Mouse (Mus musculus) limb, embryonic 14.5 days (tissue): ENCODE results near the gene Edc3. TPM values are rescaled to one million over a fixed set of nuclear protein-coding genes. Genes with fewer than 3 reads are reported as not detected.

ENCODE experiments used
- ATAC-seq: fragments of 200-750 bp; cut with Nextera tagmentation; 2 replicates; pipeline ENCODE4 v1.8.0; 2017; ENCODE audit warnings: low read depth, moderate number of reproducible peaks, moderate TSS enrichment; ENCODE audit not compliant: low FRiP score
- DNase-seq: peaks from one replicate; pipeline ENCODE4 v3.0.0-alpha.2; 2015; ENCODE audit warnings: low spot score
- H3K27ac ChIP-seq: fragments of 300-500 bp; sonication (generic); replicated peaks from 2 replicates; pipeline ENCODE4 v1.5.1; 2014; ENCODE audit warnings: low read depth, mild to moderate bottlenecking, low read length, moderate library complexity, mixed read lengths
- H3K27me3 ChIP-seq: fragments of 300-500 bp; sonication (generic); 2 replicates; pipeline ENCODE4 v1.6.1; 2014; ENCODE audit warnings: low read length, mixed read lengths; ENCODE audit not compliant: control insufficient read depth, insufficient read depth
- H3K36me3 ChIP-seq: fragments of 300-500 bp; sonication (generic); 2 replicates; pipeline ENCODE4 v1.6.1; 2014; ENCODE audit warnings: mild to moderate bottlenecking, low read length, moderate library complexity, mixed read lengths; ENCODE audit not compliant: control insufficient read depth, insufficient read depth
- H3K4me1 ChIP-seq: fragments of 300-500 bp; sonication (generic); 2 replicates; pipeline ENCODE4 v1.6.1; 2014; ENCODE audit warnings: antibody characterized with exemption, low read length, mixed read lengths; ENCODE audit not compliant: control insufficient read depth, insufficient read depth
- H3K4me2 ChIP-seq: fragments of 300-500 bp; sonication (generic); replicated peaks from 2 replicates; pipeline ENCODE4 v1.6.1; 2014; ENCODE audit warnings: low read depth, mild to moderate bottlenecking, low read length, moderate library complexity; ENCODE audit not compliant: severe bottlenecking
- H3K4me3 ChIP-seq: fragments of 300-500 bp; sonication (generic); replicated peaks from 2 replicates; pipeline ENCODE4 v1.5.1; 2014; ENCODE audit warnings: low read length
- H3K9ac ChIP-seq: fragments of 300-500 bp; sonication (generic); 2 replicates; pipeline ENCODE4 v1.6.1; 2014; ENCODE audit warnings: mild to moderate bottlenecking, low read depth, low read length, moderate library complexity; ENCODE audit not compliant: severe bottlenecking
- H3K9me3 ChIP-seq: fragments of 300-500 bp; sonication (generic); 2 replicates; pipeline ENCODE4 v1.6.1; 2016; ENCODE audit warnings: low read length; ENCODE audit not compliant: control insufficient read depth
- POLR2A ChIP-seq: fragments of 200-500 bp; IDR thresholded peaks from 2 replicates; pipeline ENCODE4 v1.8.0; 2012; ENCODE audit warnings: inconsistent platforms, mild to moderate bottlenecking, moderate library complexity, borderline replicate concordance; ENCODE audit not compliant: insufficient read depth, insufficient read length; ENCODE audit errors: extremely low read depth
- whole genome bisulfite sequencing: fragments of 180-500 bp; shearing (Covaris S2); extraction: QIAGEN DNeasy Blood & Tissue Kit; methylation state at CpG from one replicate; pipeline ENCODE4 v1.1.7; 2014; 5-methylcytosine and 5-hydroxymethylcytosine counted together
- polyA plus RNA-seq, 2 experiments: library from polyadenylated mRNA; depleted of rRNA in 1 of 2; stranded (reverse) in 1 of 2; unstranded in 1 of 2; fragments of >200 nt; fragmentation: Nextera tagmentation in 1 of 2; extraction: Ambion mirVana in 1 of 2; gene quantifications; 2 replicates each; pipeline versions ENCODE4 v1.2.1 to v1.2.3; 2012 to 2014

Gene Edc3
- polyA plus RNA-seq, 2 experiments, result 21.0 to 25.7 TPM

- no peak for ATAC-seq
- WGBS, result 70% methylated on average over 3 of the region's 3 CpGs
Measured at GRCm38 (mm10) chr9:57773754-57774153, 65.4 kb downstream of the Edc3 start.

DNA sequence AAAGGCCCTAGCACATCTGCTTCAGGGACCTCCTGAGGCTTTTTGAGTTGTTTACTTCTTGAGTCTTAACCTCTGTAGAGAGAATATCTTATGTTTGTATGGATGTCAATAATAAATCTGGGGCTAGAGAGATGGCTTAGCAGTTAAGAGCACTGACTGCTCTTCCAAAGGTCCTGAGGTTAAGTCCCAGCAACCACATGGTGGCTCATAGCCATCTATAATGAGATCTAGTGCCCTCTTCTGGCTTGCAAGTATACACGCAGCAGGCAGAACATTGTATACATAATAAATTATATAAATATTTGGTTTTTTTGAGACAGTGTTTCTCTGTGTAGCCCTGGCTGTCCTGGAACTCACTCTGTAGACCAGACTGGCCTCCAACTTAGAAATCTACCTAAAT, 65.8 kb downstream of the Edc3 start:
- Histone ChIP-seq H3K27me3 (no peaks in the 10 kb centered on the region), H3K36me3 (no peaks in the 10 kb centered on the region), H3K4me1 (no peaks in the 10 kb centered on the region), H3K4me3 (no peak overlapping the region), H3K27ac (no peak overlapping the region), H3K9me3 (no peaks in the 10 kb centered on the region), H3K9ac (no peak overlapping the region), H3K4me2 (no peak overlapping the region)
- WGBS, result 16% methylated on average over 1 of the region's 1 CpGs
- DNase-seq (no peak), ATAC-seq (no peak)
- no peak for TF ChIP-seq POLR2A

More at GRCm38 (mm10) chr9:57773754-57774153, 65.4 kb downstream of the Edc3 start:
- Histone ChIP-seq H3K27ac (no peak overlapping the region), H3K4me3 (no peak overlapping the region), H3K36me3 (no peaks in the 10 kb centered on the region), H3K9ac (no peak overlapping the region), H3K9me3 (no peaks in the 10 kb centered on the region), H3K27me3 (no peaks in the 10 kb centered on the region), H3K4me1 (no peaks in the 10 kb centered on the region), H3K4me2 (no peak overlapping the region)
- TF ChIP-seq POLR2A, result no peak
- DNase-seq, result no peak

DNA sequence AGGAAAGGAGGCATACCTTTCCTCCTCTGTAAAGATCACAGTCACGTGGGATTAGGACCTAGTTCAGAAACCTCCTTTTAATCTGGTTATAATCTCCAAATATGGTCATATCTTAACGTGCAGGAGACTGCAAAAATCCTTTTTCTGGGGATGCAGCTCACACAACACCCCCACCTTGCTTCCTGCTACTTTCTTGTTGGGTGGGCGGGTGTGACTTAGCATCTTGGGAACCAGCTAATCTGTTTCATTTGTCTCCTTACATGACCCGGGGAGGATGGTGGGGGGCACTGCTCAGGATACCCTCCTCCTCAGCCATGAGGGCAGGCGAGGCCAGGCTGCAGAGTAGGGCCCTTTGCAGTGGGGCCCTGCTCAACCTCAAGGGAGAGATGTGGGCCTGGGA, 66.7 kb downstream of the Edc3 start:
- Histone ChIP-seq H3K9me3 (no peaks in the 10 kb centered on the region), H3K27ac (no peak overlapping the region), H3K4me1 (no peaks in the 10 kb centered on the region), H3K4me2 (no peak overlapping the region), H3K4me3 (no peak overlapping the region), H3K27me3 (no peaks in the 10 kb centered on the region), H3K9ac (no peak overlapping the region), H3K36me3 (no peaks in the 10 kb centered on the region)
- TF ChIP-seq POLR2A, result no peak
- DNase-seq, result no peak
- ATAC-seq, result no peak
- 60% methylated on average over 5 of the region's 5 CpGs for WGBS

DNA sequence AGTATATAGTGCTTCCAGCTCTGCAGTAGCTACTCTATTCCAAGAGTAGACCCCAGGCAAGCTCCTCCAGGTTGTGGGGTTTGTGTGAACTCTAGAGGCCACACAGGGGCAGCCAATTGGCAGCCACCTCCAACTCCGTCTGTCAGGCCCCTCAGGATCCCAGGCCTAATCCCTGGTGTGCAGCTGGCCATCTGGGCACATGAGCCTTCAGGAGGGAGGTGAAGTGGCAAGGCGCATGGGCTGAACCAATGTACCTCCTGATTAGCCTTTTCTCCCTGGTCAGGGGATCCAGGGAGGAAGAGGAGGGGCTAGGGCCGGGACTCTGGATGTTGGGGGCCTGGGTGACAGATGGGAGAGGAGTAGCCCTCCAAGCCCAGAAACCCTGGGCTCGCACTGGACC, 67.4 kb downstream of the Edc3 start:
- no peak for DNase-seq

DNA sequence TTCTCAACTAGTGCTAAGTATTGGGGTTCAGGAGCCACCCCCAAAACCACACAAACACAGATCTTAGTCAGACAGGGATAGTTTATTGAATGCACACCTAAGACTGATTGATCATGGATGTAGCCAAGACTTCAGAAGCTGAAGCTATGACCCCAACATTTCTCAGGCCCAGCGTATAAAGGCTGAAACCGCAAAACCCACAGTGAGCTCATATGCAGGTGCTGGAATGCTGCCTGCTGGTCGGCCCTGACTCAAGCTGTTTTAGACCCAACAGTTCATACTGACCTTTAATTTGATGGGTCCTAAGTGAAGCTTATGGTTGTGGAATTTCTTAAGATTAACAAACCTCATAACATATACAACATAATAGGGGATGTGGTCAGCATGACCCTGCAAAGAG, 74.3 kb downstream of the Edc3 start:
- H3K4me2 ChIP-seq, result no peak overlapping the region
- 85% methylated on average over 3 of the region's 3 CpGs for WGBS
- DNase-seq (no peak), ATAC-seq (no peak)
- H3K9me3 ChIP-seq, result no peaks in the 10 kb centered on the region
- no peaks in the 10 kb centered on the region for H3K4me1 ChIP-seq
- no peak for TF ChIP-seq POLR2A
- no peaks in the 10 kb centered on the region for H3K36me3 ChIP-seq
- no peak overlapping the region for H3K27ac ChIP-seq
- H3K4me3 ChIP-seq, result no peak overlapping the region
- no peak overlapping the region for H3K9ac ChIP-seq
- no peaks in the 10 kb centered on the region for H3K27me3 ChIP-seq

More for the DNA sequence above, 67.4 kb downstream of the Edc3 start:
- Histone ChIP-seq H3K27ac (no peak overlapping the region), H3K4me2 (no peak overlapping the region), H3K4me3 (no peak overlapping the region), H3K27me3 (no peaks in the 10 kb centered on the region), H3K4me1 (no peaks in the 10 kb centered on the region), H3K36me3 (no peaks in the 10 kb centered on the region), H3K9me3 (no peaks in the 10 kb centered on the region), H3K9ac (no peak overlapping the region)
- WGBS, result 57% methylated on average over 4 of the region's 4 CpGs
- ATAC-seq, result no peak
- TF ChIP-seq POLR2A, result no peak

DNA sequence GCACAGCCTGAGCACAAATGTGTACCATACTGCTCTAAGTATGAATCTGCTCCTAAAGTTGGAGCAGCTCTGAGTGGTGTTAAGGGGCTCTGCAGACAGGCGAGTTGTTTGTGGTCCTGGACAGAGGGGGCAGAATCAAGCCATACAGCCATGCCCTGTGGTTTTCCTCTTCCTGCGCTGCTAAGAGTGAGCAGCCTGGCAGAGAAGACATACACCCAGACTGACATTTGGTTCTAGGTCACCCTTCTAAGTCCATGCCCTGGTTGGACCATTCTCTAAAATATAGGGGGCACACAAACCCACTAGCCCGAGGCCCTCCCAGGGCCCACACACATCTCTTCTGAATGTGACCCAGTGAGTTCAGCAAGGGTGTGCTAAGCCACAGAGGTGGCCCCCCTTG, 81.4 kb downstream of the Edc3 start:
- DNase-seq (no peak), ATAC-seq (no peak)
- peaks cover 17% of the 10 kb centered on the region; the same call in 1 of the 2 replicates for H3K36me3 ChIP-seq
- no peak overlapping the region for H3K4me2 ChIP-seq
- no peak overlapping the region for H3K27ac ChIP-seq
- H3K27me3 ChIP-seq, result no peaks in the 10 kb centered on the region
- H3K4me1 ChIP-seq, result no peaks in the 10 kb centered on the region
- no peak overlapping the region for H3K4me3 ChIP-seq
- H3K9ac ChIP-seq, result no peak overlapping the region
- no peaks in the 10 kb centered on the region for H3K9me3 ChIP-seq
- no peak for TF ChIP-seq POLR2A
- 94% methylated on average over 3 of the region's 3 CpGs for WGBS
